Mouse (Mus musculus): ENCODE data around the gene Slc17a9. TPM values are rescaled to one million over a fixed set of nuclear protein-coding genes. Genes with fewer than 3 reads are reported as not detected.

The Slc17a9 gene
- 10.4 and 10.8 TPM in 2 replicates for polyA plus RNA-seq (2015; fragmentation: Nextera tagmentation; extraction: Ambion mirVana)

DNA sequence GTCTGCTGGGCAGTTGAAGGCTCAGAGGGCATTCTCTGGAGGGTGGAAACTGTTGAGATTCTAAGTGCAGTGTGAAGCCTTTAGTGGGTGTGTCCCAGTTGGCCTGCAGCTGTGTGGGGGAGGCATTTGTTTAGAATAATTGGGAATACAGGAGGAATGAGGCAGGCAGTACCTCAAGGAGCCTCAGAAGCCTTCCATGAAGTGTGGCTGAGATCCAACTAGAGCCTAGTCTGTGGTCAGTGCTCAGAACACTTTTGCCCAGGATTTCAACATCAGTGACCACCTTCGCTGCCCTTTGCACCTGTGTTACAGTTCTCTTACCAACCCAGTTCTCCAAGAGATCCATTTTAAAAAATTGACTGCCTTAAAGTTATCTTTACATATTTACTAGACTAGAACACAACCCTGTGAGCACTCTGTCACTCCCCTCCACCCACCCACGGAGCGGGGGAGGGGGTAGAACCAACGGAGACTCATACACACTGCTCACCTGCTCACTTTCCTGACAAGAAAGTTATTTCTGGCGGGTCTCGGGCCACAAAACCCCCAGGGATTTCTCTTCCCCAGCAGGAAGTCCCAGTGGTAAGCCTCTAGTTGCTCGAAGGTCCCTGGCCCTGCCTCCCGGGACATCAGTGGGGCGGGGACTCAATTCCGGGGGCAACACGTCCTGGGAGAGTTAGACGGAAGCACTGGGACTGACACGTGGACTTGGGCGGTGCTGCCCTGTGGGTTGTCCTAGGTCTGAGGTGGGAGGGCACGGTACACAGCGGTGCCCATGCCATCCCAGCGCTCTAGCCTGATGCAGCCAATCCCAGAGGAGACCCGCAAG lies at the start of gene Slc17a9:
Gene Slc17a9, plus strand, starts transcription at position 679 of the 829 bp plus-strand sequence.
- peak within 1 kb of the TSS; percentile 53 for H3K9ac ChIP-seq (ENCODE audit: low read depth, low read length)
- H3K4me1 ChIP-seq (ENCODE audit: control insufficient read depth, low read depth, low read length) = peaks cover 49% of the 10 kb centered on the region
- H3K4me2 ChIP-seq (ENCODE audit: low read depth, low read length) = peak within 1 kb of the TSS; percentile 52
- WGBS (ENCODE audit: insufficient replicate concordance) = 5% methylated on average over 18 of the region's 18 CpGs
- H3K36me3 ChIP-seq (ENCODE audit: control insufficient read depth, insufficient read depth) = peaks cover 46% of the 10 kb centered on the region
- peak within 1 kb of the TSS; percentile 81 for H3K27ac ChIP-seq (ENCODE audit: low read length)
- peak within 1 kb of the TSS; percentile 59 for H3K4me3 ChIP-seq (ENCODE audit: low read depth, low read length)
- H3K9me3 ChIP-seq (replicated peaks; ENCODE audit: control insufficient read depth, low read length) = no peaks in the 10 kb centered on the region
- no peaks in the 10 kb centered on the region for H3K27me3 ChIP-seq (ENCODE audit: control insufficient read depth, insufficient read depth, low read depth, low read length)
- ATAC-seq (ENCODE audit: low read depth) = peak; percentile 86

DNA sequence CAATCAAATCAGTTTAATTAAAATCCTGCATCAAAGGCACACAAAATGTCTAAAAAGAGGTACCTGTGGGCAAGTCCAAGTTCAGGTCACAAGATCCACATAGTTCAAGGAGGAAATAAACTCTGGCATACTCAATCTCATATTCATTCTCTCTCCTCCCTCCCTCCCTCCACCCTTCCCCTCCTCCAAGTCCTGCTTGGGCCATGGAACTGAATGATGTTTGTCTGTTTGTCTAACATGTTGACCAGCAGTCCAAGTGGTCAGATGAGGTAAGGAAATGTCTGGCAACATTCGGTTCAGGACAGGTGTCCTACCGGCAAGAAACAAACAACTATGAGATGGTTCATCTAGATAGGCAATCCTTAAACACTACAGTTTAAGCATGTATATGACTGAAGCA lies 48.4 kb upstream of the Slc17a9 start:
- H3K4me3 ChIP-seq (ENCODE audit: low read depth, low read length) = no peak overlapping the region
- peaks cover 35% of the 10 kb centered on the region for H3K36me3 ChIP-seq (ENCODE audit: control insufficient read depth, insufficient read depth)
- no peak overlapping the region for H3K27ac ChIP-seq (ENCODE audit: low read length)
- ATAC-seq (ENCODE audit: low read depth) = no peak
- 69% methylated on average over 2 of the region's 2 CpGs for WGBS (ENCODE audit: insufficient replicate concordance)
- no peaks in the 10 kb centered on the region for H3K9me3 ChIP-seq (replicated peaks; ENCODE audit: control insufficient read depth, low read length)
- H3K27me3 ChIP-seq (ENCODE audit: control insufficient read depth, insufficient read depth, low read depth, low read length) = no peaks in the 10 kb centered on the region
- no peak overlapping the region for H3K9ac ChIP-seq (ENCODE audit: low read depth, low read length)
- no peak overlapping the region for H3K4me2 ChIP-seq (ENCODE audit: low read depth, low read length)
- H3K4me1 ChIP-seq (ENCODE audit: control insufficient read depth, low read depth, low read length) = no peaks in the 10 kb centered on the region

GRCm38 (mm10) chr2:180678609-180679140 lies 46.4 kb upstream of the Slc17a9 start:
- Histone ChIP-seq H3K27ac (ENCODE audit: low read length) (no peak overlapping the region), H3K36me3 (ENCODE audit: control insufficient read depth, insufficient read depth) (peaks cover 38% of the 10 kb centered on the region), H3K9me3 (replicated peaks; ENCODE audit: control insufficient read depth, low read length) (no peaks in the 10 kb centered on the region), H3K4me2 (ENCODE audit: low read depth, low read length) (no peak overlapping the region), H3K27me3 (ENCODE audit: control insufficient read depth, insufficient read depth, low read depth, low read length) (no peaks in the 10 kb centered on the region), H3K4me1 (ENCODE audit: control insufficient read depth, low read depth, low read length) (peaks cover 4% of the 10 kb centered on the region), H3K4me3 (ENCODE audit: low read depth, low read length) (no peak overlapping the region), H3K9ac (ENCODE audit: low read depth, low read length) (no peak overlapping the region)
- ATAC-seq (ENCODE audit: low read depth) = peak; percentile 37
- 20% methylated on average over 4 of the region's 4 CpGs for WGBS (ENCODE audit: insufficient replicate concordance)

DNA sequence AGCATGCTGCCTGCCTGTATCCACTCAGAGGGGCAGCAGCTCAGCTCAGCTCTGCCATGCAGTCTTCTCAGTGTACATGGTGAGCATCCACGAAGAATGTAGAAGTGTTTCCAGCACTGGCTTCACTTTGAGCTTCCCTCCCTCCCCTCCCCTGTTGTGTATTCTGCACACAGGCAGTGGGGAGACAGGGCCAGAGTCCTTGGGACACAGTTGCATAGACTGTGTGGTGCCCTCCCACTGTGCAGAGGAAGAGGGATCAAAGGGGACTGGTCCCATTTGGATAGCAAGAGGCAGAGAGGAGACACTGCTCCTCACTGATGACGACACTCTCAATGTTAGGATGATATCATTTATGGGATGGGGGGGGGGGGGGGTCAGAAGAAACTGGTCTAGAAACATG lies 43.8 kb upstream of the Slc17a9 start:
- Histone ChIP-seq H3K9me3 (replicated peaks; ENCODE audit: control insufficient read depth, low read length) (no peaks in the 10 kb centered on the region), H3K9ac (ENCODE audit: low read depth, low read length) (no peak overlapping the region), H3K4me2 (ENCODE audit: low read depth, low read length) (no peak overlapping the region), H3K4me3 (ENCODE audit: low read depth, low read length) (no peak overlapping the region), H3K36me3 (ENCODE audit: control insufficient read depth, insufficient read depth) (peaks cover 50% of the 10 kb centered on the region), H3K27me3 (ENCODE audit: control insufficient read depth, insufficient read depth, low read depth, low read length) (no peaks in the 10 kb centered on the region), H3K27ac (ENCODE audit: low read length) (no peak overlapping the region), H3K4me1 (ENCODE audit: control insufficient read depth, low read depth, low read length) (peaks cover 15% of the 10 kb centered on the region)
- ATAC-seq (ENCODE audit: low read depth) = peak; percentile 39
- 65% methylated on average over 2 of the region's 2 CpGs for WGBS (ENCODE audit: insufficient replicate concordance)

- Histone ChIP-seq H3K27me3 (ENCODE audit: control insufficient read depth, insufficient read depth, low read depth, low read length) (no peaks in the 10 kb centered on the region), H3K36me3 (ENCODE audit: control insufficient read depth, insufficient read depth) (peaks cover 73% of the 10 kb centered on the region), H3K4me2 (ENCODE audit: low read depth, low read length) (no peak overlapping the region), H3K4me3 (ENCODE audit: low read depth, low read length) (no peak overlapping the region), H3K9ac (ENCODE audit: low read depth, low read length) (peak overlapping the region; percentile 9; the same call in 1 of the 2 replicates), H3K27ac (ENCODE audit: low read length) (peak overlapping the region; percentile 67), H3K4me1 (ENCODE audit: control insufficient read depth, low read depth, low read length) (peaks cover 15% of the 10 kb centered on the region), H3K9me3 (replicated peaks; ENCODE audit: control insufficient read depth, low read length) (no peaks in the 10 kb centered on the region)
- 44% methylated on average over 2 of the region's 2 CpGs for WGBS (ENCODE audit: insufficient replicate concordance)
- ATAC-seq (ENCODE audit: low read depth) = peak; percentile 85
Measured at GRCm38 (mm10) chr2:180683524-180683923, 41.5 kb upstream of the Slc17a9 start.

DNA sequence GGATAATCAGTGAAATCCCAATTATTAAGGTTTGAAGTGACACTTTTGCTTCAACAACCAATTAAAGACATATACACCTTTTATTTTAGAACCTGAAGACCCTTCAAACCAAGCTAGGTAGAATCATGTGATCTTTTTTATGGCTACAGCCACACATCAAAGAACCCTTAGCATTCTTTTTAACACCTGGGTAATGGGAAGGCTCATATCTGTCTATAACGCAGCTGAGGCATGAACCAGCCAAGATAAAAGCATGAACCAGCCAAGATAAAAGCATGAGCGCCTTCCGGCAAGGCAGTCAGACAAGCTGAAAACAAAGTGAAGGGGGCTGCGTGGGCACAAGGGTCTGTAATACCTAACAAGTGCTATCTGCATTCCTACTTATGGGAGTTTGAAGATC lies 41.0 kb upstream of the Slc17a9 start:
- Histone ChIP-seq H3K27me3 (ENCODE audit: control insufficient read depth, insufficient read depth, low read depth, low read length) (no peaks in the 10 kb centered on the region), H3K9me3 (replicated peaks; ENCODE audit: control insufficient read depth, low read length) (no peaks in the 10 kb centered on the region), H3K36me3 (ENCODE audit: control insufficient read depth, insufficient read depth) (peaks cover 78% of the 10 kb centered on the region), H3K4me2 (ENCODE audit: low read depth, low read length) (no peak overlapping the region), H3K9ac (ENCODE audit: low read depth, low read length) (no peak overlapping the region), H3K4me3 (ENCODE audit: low read depth, low read length) (no peak overlapping the region), H3K27ac (ENCODE audit: low read length) (peak overlapping the region; percentile 67), H3K4me1 (ENCODE audit: control insufficient read depth, low read depth, low read length) (peaks cover 15% of the 10 kb centered on the region)
- ATAC-seq (ENCODE audit: low read depth) = peak; percentile 55
- 39% methylated on average over 4 of the region's 4 CpGs for WGBS (ENCODE audit: insufficient replicate concordance)

GRCm38 (mm10) chr2:180689841-180690240 lies 35.2 kb upstream of the Slc17a9 start:
- peaks cover 59% of the 10 kb centered on the region for H3K36me3 ChIP-seq (ENCODE audit: control insufficient read depth, insufficient read depth)

GRCm38 (mm10) chr2:180692630-180693029 lies 32.4 kb upstream of the Slc17a9 start:
- Histone ChIP-seq H3K27me3 (ENCODE audit: control insufficient read depth, insufficient read depth, low read depth, low read length) (no peaks in the 10 kb centered on the region), H3K4me3 (ENCODE audit: low read depth, low read length) (no peak overlapping the region), H3K9me3 (replicated peaks; ENCODE audit: control insufficient read depth, low read length) (no peaks in the 10 kb centered on the region), H3K4me2 (ENCODE audit: low read depth, low read length) (no peak overlapping the region), H3K36me3 (ENCODE audit: control insufficient read depth, insufficient read depth) (peaks cover 35% of the 10 kb centered on the region), H3K9ac (ENCODE audit: low read depth, low read length) (no peak overlapping the region), H3K27ac (ENCODE audit: low read length) (0 out of 2 replicates have a peak overlapping the region, but pooled peaks have one; percentile 4), H3K4me1 (ENCODE audit: control insufficient read depth, low read depth, low read length) (peaks cover 17% of the 10 kb centered on the region)
- ATAC-seq (ENCODE audit: low read depth) = no peak; the same call in 1 of the 2 replicates
- 8% methylated on average over 1 of the region's 1 CpGs for WGBS (ENCODE audit: insufficient replicate concordance)

More at GRCm38 (mm10) chr2:180689841-180690240, 35.2 kb upstream of the Slc17a9 start:
- Histone ChIP-seq H3K4me2 (ENCODE audit: low read depth, low read length) (no peak overlapping the region), H3K4me1 (ENCODE audit: control insufficient read depth, low read depth, low read length) (peaks cover 10% of the 10 kb centered on the region), H3K27me3 (ENCODE audit: control insufficient read depth, insufficient read depth, low read depth, low read length) (no peaks in the 10 kb centered on the region), H3K9ac (ENCODE audit: low read depth, low read length) (no peak overlapping the region), H3K4me3 (ENCODE audit: low read depth, low read length) (no peak overlapping the region), H3K27ac (ENCODE audit: low read length) (no peak overlapping the region), H3K9me3 (replicated peaks; ENCODE audit: control insufficient read depth, low read length) (no peaks in the 10 kb centered on the region)
- ATAC-seq (ENCODE audit: low read depth) = no peak
- 74% methylated on average over 5 of the region's 5 CpGs for WGBS (ENCODE audit: insufficient replicate concordance)

DNA sequence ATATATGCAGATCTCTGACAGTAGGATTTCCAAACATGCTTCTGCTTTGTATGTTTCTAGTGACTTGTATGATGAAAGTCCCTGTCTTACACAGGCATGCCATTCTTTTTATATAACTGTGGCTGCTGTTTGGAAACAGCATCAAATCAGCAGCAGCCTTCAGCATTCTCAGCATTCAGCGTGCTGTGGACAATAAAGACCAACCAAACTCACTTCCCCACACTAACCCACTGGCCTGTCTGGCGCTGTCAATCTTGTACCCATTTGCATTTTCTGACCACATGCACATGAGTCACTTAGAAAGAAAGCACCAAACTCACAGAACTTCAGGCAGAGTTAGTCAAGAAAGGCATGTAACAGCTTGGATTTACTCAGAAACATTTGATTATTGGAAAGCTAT lies 29.9 kb upstream of the Slc17a9 start:
- 47% methylated on average over 2 of the region's 2 CpGs for WGBS (ENCODE audit: insufficient replicate concordance)
- Histone ChIP-seq H3K27me3 (ENCODE audit: control insufficient read depth, insufficient read depth, low read depth, low read length) (no peaks in the 10 kb centered on the region), H3K9me3 (replicated peaks; ENCODE audit: control insufficient read depth, low read length) (no peaks in the 10 kb centered on the region), H3K4me2 (ENCODE audit: low read depth, low read length) (no peak overlapping the region), H3K36me3 (ENCODE audit: control insufficient read depth, insufficient read depth) (peaks cover 10% of the 10 kb centered on the region), H3K4me1 (ENCODE audit: control insufficient read depth, low read depth, low read length) (peaks cover 35% of the 10 kb centered on the region), H3K4me3 (ENCODE audit: low read depth, low read length) (no peak overlapping the region), H3K9ac (ENCODE audit: low read depth, low read length) (no peak overlapping the region), H3K27ac (ENCODE audit: low read length) (no peak overlapping the region)
- ATAC-seq (ENCODE audit: low read depth) = no peak
